In genomic region chr3:102701902-102702544, GRCm38 (mm10) we compare ENCODE assay signal across 9 mouse cellular contexts. TPM values are rescaled to one million over a fixed set of nuclear protein-coding genes. Genes with fewer than 3 reads are reported as not detected.
DNase-seq lines count a peak whose midpoint lies in the region; TF ChIP-seq lines count a peak whose summit lies in the region.
"Had no signal": no experiment of that assay in that cellular context is flagged by ENCODE, and none has a peak within 500 bp of the region (broad histone marks: within the 10 kb centered on the region; RNA-seq: fewer than 3 reads in every experiment).

No protein-coding gene starts in this region.

- H3K27me3 ChIP-seq in heart, embryonic 10.5 days (ENCODE audit: insufficient read depth, poor library complexity, severe bottlenecking): no peaks in the 10 kb centered on the region
- no peaks in the 10 kb centered on the region for H3K27me3 ChIP-seq in testis, adult 2 months (ENCODE audit: control insufficient read depth, insufficient read depth, low read length)
- H3K27me3 ChIP-seq: limb, embryonic 12.5 days had no signal

- no peak overlapping the region for H3K9ac ChIP-seq in ES-E14 (ENCODE audit: insufficient read depth, low read depth, low read length, poor library complexity, severe bottlenecking)
- H3K9ac ChIP-seq: limb, embryonic 12.5 days had no signal

- WGBS in heart, embryonic 10.5 days: 39% methylated on average over 7 of the region's 7 CpGs

- H3K4me1 ChIP-seq in heart, embryonic 10.5 days: no peaks in the 10 kb centered on the region
- no peaks in the 10 kb centered on the region for H3K4me1 ChIP-seq in ES-E14 (ENCODE audit: control insufficient read depth in 2 of 2, insufficient read depth in 2 of 2, low read length in 2 of 2, poor library complexity in 1 of 2)
- H3K4me1 ChIP-seq in testis, adult 2 months (ENCODE audit: control insufficient read depth, insufficient read depth, low read length): peaks cover 6% of the 10 kb centered on the region

- no peak overlapping the region for H3K27ac ChIP-seq in heart, embryonic 10.5 days
- H3K27ac ChIP-seq in ES-E14 (ENCODE audit: insufficient read depth, low read depth, low read length, poor library complexity, severe bottlenecking): no peak overlapping the region
- H3K27ac ChIP-seq in testis, adult 2 months (ENCODE audit: control insufficient read depth, insufficient read depth, low read depth, low read length): peak overlapping the region; percentile 16; the same call in 1 of the 2 replicates
- H3K27ac ChIP-seq: limb, embryonic 12.5 days had no signal

- peak; percentile 75 to 84 for DNase-seq in heart, adult 18-20 months
- DNase-seq in heart, embryonic 10.5 days (ENCODE audit: low spot score): no peak
- DNase-seq in ES-E14 (ENCODE audit: low read depth, low spot score): peak; percentile 86
- peak; percentile 26 for DNase-seq in cerebellum, adult 9-10 months
- DNase-seq in heart, adult 8-10 months (ENCODE audit: low spot score): peak; percentile 71
- DNase-seq in left cerebral cortex, adult 11 months (ENCODE audit: low spot score): peak; percentile 47
- DNase-seq in mesoderm, embryonic 11.5 days (ENCODE audit: low read depth, low spot score): peak; percentile 59

- peak; percentile 44; the same call in 1 of the 2 replicates for TF ChIP-seq CTCF in testis, adult 2 months (IDR thresholded peaks at IDR 0.05; ENCODE audit: control insufficient read depth, insufficient read depth, insufficient replicate concordance, low read depth, low read length)

- no peaks in the 10 kb centered on the region for H3K36me3 ChIP-seq in heart, embryonic 10.5 days
- no peaks in the 10 kb centered on the region for H3K36me3 ChIP-seq in ES-E14 (ENCODE audit: control insufficient read depth, insufficient read depth, low read length, poor library complexity, severe bottlenecking)
- no peaks in the 10 kb centered on the region for H3K36me3 ChIP-seq in testis, adult 2 months (ENCODE audit: control insufficient read depth, insufficient read depth, low read length)
- H3K36me3 ChIP-seq: limb, embryonic 12.5 days had no signal

- in situ Hi-C loops in ES-E14 (cut with MboI; ENCODE audit: low sequenced_read_pairs in 2 of 2, unreplicated experiment in 2 of 2): loop anchor here in 1 of 2 experiments (10.0 kb wide), 1 partner anchor 103 kb away; no protein-coding TSS in a partner anchor

- no peaks in the 10 kb centered on the region for H3K9me3 ChIP-seq in heart, embryonic 10.5 days
- no peaks in the 10 kb centered on the region for H3K9me3 ChIP-seq in ES-E14 (ENCODE audit: control insufficient read depth, insufficient read depth, low read depth, low read length)
- H3K9me3 ChIP-seq: limb, embryonic 12.5 days had no signal

- H3K4me3 ChIP-seq in heart, embryonic 10.5 days: no peak overlapping the region
- no peak overlapping the region for H3K4me3 ChIP-seq in ES-E14 (ENCODE audit: insufficient read depth in 1 of 2, low read depth in 1 of 2, low read length in 2 of 2, poor library complexity in 1 of 2, severe bottlenecking in 1 of 2)
- no peak overlapping the region for H3K4me3 ChIP-seq in testis, adult 2 months (ENCODE audit: control insufficient read depth, low read depth, low read length)
- H3K4me3 ChIP-seq: limb, embryonic 12.5 days had no signal

- no peak for TF ChIP-seq POLR2A in testis, adult 2 months (IDR thresholded peaks at IDR 0.05; ENCODE audit: control insufficient read depth, low read depth, low read length)

TF ChIP-seq in ES-E14, 5 proteins besides CTCF, POLR2A, EP300 and RAD21:
- TF ChIP-seq ZNF384 (IDR thresholded peaks at IDR 0.05; ENCODE audit: low read depth, low read length) (no peak), MAFK (IDR thresholded peaks at IDR 0.05; ENCODE audit: insufficient read depth, low read depth, low read length) (no peak), HCFC1 (IDR thresholded peaks at IDR 0.05; ENCODE audit: borderline replicate concordance, insufficient read depth, low read length) (no peak), ZC3H11A (IDR thresholded peaks at IDR 0.05; ENCODE audit: borderline replicate concordance, low read depth, low read length) (no peak), CHD2 (IDR thresholded peaks at IDR 0.05; ENCODE audit: low read depth, low read length) (no peak)
TF ChIP-seq in ES-E14: peak in this region for 0.

RNA-seq across cellular contexts. Expression of gene Tspan2, which starts 32.3 kb away (rescaled TPM):
- total RNA-seq in heart, adult 18-20 months (2021): 1 to 10 TPM; 8.1 to 9.9 TPM
- polyA plus RNA-seq in heart, embryonic 10.5 days (2016; fragmentation: Nextera tagmentation; extraction: Ambion mirVana): 24.6 and 39.1 TPM in 2 replicates
- 13.6 and 23.2 TPM in 2 replicates for total RNA-seq in ES-E14 (2012; rRNA removed)
- total RNA-seq in heart, adult 8-10 months (2022): 10 to 100 TPM in 2 of 4 experiments, 1 to 10 TPM in 2; 5.3 to 10.6 (median 10.3) TPM
- 0.96 and 0.98 TPM in 2 replicates for polyA plus RNA-seq in testis, adult 2 months (2012; rRNA removed)
